Comparison of ENCODE assay signal across 16 mouse cellular contexts in genomic region chr4:120660485-120660884, GRCm38 (mm10). TPM values are rescaled to one million over a fixed set of nuclear protein-coding genes. Genes with fewer than 3 reads are reported as not detected.
DNase-seq lines count a peak whose midpoint lies in the region; ATAC-seq lines count a peak whose summit lies in the region.
"Had no signal": no experiment of that assay in that cellular context is flagged by ENCODE, and none has a peak within 500 bp of the region (broad histone marks: within the 10 kb centered on the region; RNA-seq: fewer than 3 reads in every experiment).

No protein-coding gene starts in this region.

- ATAC-seq in frontal cortex, adult (ENCODE audit: low TSS enrichment) = peak; percentile 84
- peak; percentile 68 for ATAC-seq in megakaryocyte, adult 5-6 weeks (ENCODE audit: poor library complexity, severe bottlenecking)
- ATAC-seq: CD4-positive, CD25-positive, alpha-beta regulatory T cell, adult 4 months; Patski had no signal

- DNase-seq in frontal cortex, postnatal 25 days (ENCODE audit: low spot score in 2 of 2) = no peak
- DNase-seq in right cerebral cortex, adult 18-20 months = peak; percentile 80
- DNase-seq in right cerebral cortex, postnatal 14 days = no peak
- DNase-seq in adrenal gland, postnatal 25 days = no peak
- no peak for DNase-seq in lung, postnatal 10 days
- DNase-seq: adrenal gland, postnatal 10 days; cerebellum, adult 11-12 months; cerebellum, postnatal 14 days; gastrocnemius, postnatal 25 days; kidney, adult 18-20 months; lung, adult 18-20 months; retina, postnatal 1 day had no signal

RNA-seq across cellular contexts. Expression of gene Cited4, which starts 5.9 kb away (rescaled TPM):
- total RNA-seq in megakaryocyte, adult 5-6 weeks (2015) = 0.65 and 1.1 TPM in 2 replicates
- 0.33 and 1.6 TPM in 2 replicates for total RNA-seq in megakaryocyte, adult 5-6 weeks (2017)
- total RNA-seq in adrenal gland, postnatal 25 days (2021) = 61.7 and 80.0 TPM in 2 replicates

Comparison
In these comparisons a context has a peak if more than half of its experiments do, and no peak if none do; other contexts are left out.
1. RNA of gene Cited4, which starts 5.9 kb away (total RNA-seq): 61.7 to 80.0 TPM in adrenal gland, postnatal 25 days; 0.33 to 1.6 TPM in megakaryocyte, adult 5-6 weeks; every median in the first group is over 10 times any median in the second.